In genomic region chr4:134606054-134606453, GRCm38 (mm10) we compare ENCODE assay signal across 8 mouse cellular contexts. TPM values are rescaled to one million over a fixed set of nuclear protein-coding genes. Genes with fewer than 3 reads are reported as not detected.
DNase-seq lines count a peak whose midpoint lies in the region; ATAC-seq and TF ChIP-seq lines count a peak whose summit lies in the region.
"Had no signal": no experiment of that assay in that cellular context is flagged by ENCODE, and none has a peak within 500 bp of the region (broad histone marks: within the 10 kb centered on the region; RNA-seq: fewer than 3 reads in every experiment).

No protein-coding gene starts in this region.

- 22% methylated on average over 5 of the region's 5 CpGs for WGBS in forebrain, postnatal 0 days
- 13% methylated on average over 5 of the region's 5 CpGs for WGBS in heart, embryonic 11.5 days (ENCODE audit: insufficient replicate concordance)
- WGBS in midbrain, embryonic 15.5 days: 35% methylated on average over 5 of the region's 5 CpGs

- H3K4me3 ChIP-seq in forebrain, postnatal 0 days (ENCODE audit: low read depth, low read length): no peak overlapping the region
- no peak overlapping the region for H3K4me3 ChIP-seq in heart, embryonic 11.5 days (ENCODE audit: low read depth, low read length)
- no peak overlapping the region for H3K4me3 ChIP-seq in midbrain, embryonic 15.5 days
- H3K4me3 ChIP-seq: stomach, embryonic 15.5 days had no signal

- H3K4me1 ChIP-seq in forebrain, postnatal 0 days (ENCODE audit: insufficient read depth): peaks cover 12% of the 10 kb centered on the region; the same call in 1 of the 2 replicates
- peaks cover 45% of the 10 kb centered on the region for H3K4me1 ChIP-seq in heart, embryonic 11.5 days (ENCODE audit: control insufficient read depth, insufficient read depth, low read length)
- peaks cover 16% of the 10 kb centered on the region for H3K4me1 ChIP-seq in midbrain, embryonic 15.5 days

- H3K9me3 ChIP-seq in forebrain, postnatal 0 days (ENCODE audit: low read length): no peaks in the 10 kb centered on the region
- H3K9me3 ChIP-seq in heart, embryonic 11.5 days (replicated peaks; ENCODE audit: control insufficient read depth, low read length): no peaks in the 10 kb centered on the region
- H3K9me3 ChIP-seq in midbrain, embryonic 15.5 days: no peaks in the 10 kb centered on the region
- H3K9me3 ChIP-seq: stomach, embryonic 15.5 days had no signal

- no peak overlapping the region for H3K27ac ChIP-seq in forebrain, postnatal 0 days (ENCODE audit: low read depth, low read length)
- no peak overlapping the region; the same call in 1 of the 2 replicates for H3K27ac ChIP-seq in heart, embryonic 11.5 days (ENCODE audit: low read depth, low read length)
- peak overlapping the region; percentile 7; the same call in 1 of the 2 replicates for H3K27ac ChIP-seq in midbrain, embryonic 15.5 days
- H3K27ac ChIP-seq: stomach, embryonic 15.5 days had no signal

- H3K36me3 ChIP-seq in forebrain, postnatal 0 days (ENCODE audit: insufficient read depth): no peaks in the 10 kb centered on the region
- H3K36me3 ChIP-seq in heart, embryonic 11.5 days (ENCODE audit: control insufficient read depth, insufficient read depth, low read length): no peaks in the 10 kb centered on the region; the same call in 1 of the 2 replicates
- no peaks in the 10 kb centered on the region for H3K36me3 ChIP-seq in midbrain, embryonic 15.5 days (replicated peaks)
- H3K36me3 ChIP-seq: stomach, embryonic 15.5 days had no signal

- H3K4me2 ChIP-seq in forebrain, postnatal 0 days (ENCODE audit: low read depth): no peak overlapping the region
- H3K4me2 ChIP-seq in heart, embryonic 11.5 days: peak overlapping the region; percentile 6; the same call in 1 of the 2 replicates
- no peak overlapping the region for H3K4me2 ChIP-seq in midbrain, embryonic 15.5 days
- H3K4me2 ChIP-seq: stomach, embryonic 15.5 days had no signal

- H3K9ac ChIP-seq in forebrain, postnatal 0 days: no peak overlapping the region
- H3K9ac ChIP-seq in heart, embryonic 11.5 days (ENCODE audit: low read depth, low read length): peak overlapping the region; percentile 52; the same call in 1 of the 2 replicates
- no peak overlapping the region for H3K9ac ChIP-seq in midbrain, embryonic 15.5 days
- H3K9ac ChIP-seq: stomach, embryonic 15.5 days had no signal

- peak; percentile 84 for ATAC-seq in forebrain, postnatal 0 days
- no peak for ATAC-seq in heart, embryonic 11.5 days (replicated peaks; ENCODE audit: insufficient number of reproducible peaks, low FRiP score, low TSS enrichment)
- ATAC-seq in midbrain, embryonic 15.5 days (replicated peaks): no peak

- peak; percentile 22 for DNase-seq in lung, postnatal 10 days
- DNase-seq in lung, adult 18-20 months: no peak
- DNase-seq in forebrain, postnatal 0 days: peak; percentile 75
- no peak for DNase-seq in adipocyte (ENCODE audit: low spot score)
- DNase-seq in urinary bladder, postnatal 25 days (ENCODE audit: low spot score): no peak

- no peak for TF ChIP-seq CTCF in forebrain, postnatal 0 days (IDR thresholded peaks at IDR 0.05; ENCODE audit: low read depth)

- H3K27me3 ChIP-seq in forebrain, postnatal 0 days (ENCODE audit: insufficient read depth, low read length): no peaks in the 10 kb centered on the region
- no peaks in the 10 kb centered on the region for H3K27me3 ChIP-seq in heart, embryonic 11.5 days (ENCODE audit: control insufficient read depth, insufficient read depth, low read length)
- H3K27me3 ChIP-seq in midbrain, embryonic 15.5 days (replicated peaks): no peaks in the 10 kb centered on the region

RNA-seq across cellular contexts. Expression of gene Selenon, which starts 54.1 kb away (rescaled TPM):
- total RNA-seq in forebrain, postnatal 0 days (2014; rRNA removed): 17.1 and 17.9 TPM in 2 replicates
- 11.8 and 13.4 TPM in 2 replicates for polyA plus RNA-seq in forebrain, postnatal 0 days (2015; fragmentation: Nextera tagmentation; extraction: Ambion mirVana)
- polyA plus RNA-seq in heart, embryonic 11.5 days (2014; fragmentation: Nextera tagmentation; extraction: Ambion mirVana): 22.4 and 25.3 TPM in 2 replicates
- 28.3 and 35.6 TPM in 2 replicates for polyA plus RNA-seq in midbrain, embryonic 15.5 days (2015; fragmentation: Nextera tagmentation; extraction: Ambion mirVana)

Comparison
In these comparisons a context has a peak if more than half of its experiments do, and no peak if none do; other contexts are left out.
1. DNase-seq: peak in lung, postnatal 10 days (single experiment) and forebrain, postnatal 0 days (single experiment); none in lung, adult 18-20 months (0 of 2), adipocyte (single experiment) and urinary bladder, postnatal 25 days (single experiment).